Comparison of ENCODE assay signal across 18 mouse cellular contexts in the genomic region with DNA sequence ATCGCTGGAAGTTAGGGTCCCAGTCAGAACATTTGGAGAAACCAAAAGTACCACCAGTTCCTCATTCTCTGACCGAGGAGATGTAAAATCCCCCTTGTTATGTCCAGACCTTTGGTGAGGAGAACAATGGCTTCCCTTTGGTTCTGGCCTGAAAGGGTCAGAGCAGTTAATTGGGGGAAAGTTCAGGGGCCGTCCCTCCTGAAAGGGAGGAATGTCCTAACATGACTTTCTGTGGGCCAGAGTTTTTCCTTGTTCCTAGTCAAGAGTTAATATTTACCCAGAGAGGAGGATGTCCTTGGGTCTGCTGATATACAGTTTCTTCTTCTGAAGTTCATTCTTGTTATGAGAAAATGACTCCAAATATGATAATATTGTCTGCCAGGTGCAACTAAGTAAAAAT. TPM values are rescaled to one million over a fixed set of nuclear protein-coding genes. Genes with fewer than 3 reads are reported as not detected.
"Had no signal": no experiment of that assay in that cellular context is flagged by ENCODE, and none has a peak within 500 bp of the region (broad histone marks: within the 10 kb centered on the region; RNA-seq: fewer than 3 reads in every experiment).

No protein-coding gene starts in this region.

RNA-seq across cellular contexts. Expression of a gene that starts 33.6 kb away (rescaled TPM):
- total RNA-seq: megakaryocyte-erythroid progenitor cell, adult 5-6 weeks had no signal
- polyA plus RNA-seq: liver, postnatal 0 days; lung, adult 2 months; lung, embryonic 15.5 days; lung, postnatal 0 days; macrophage; midbrain, embryonic 10.5 days; midbrain, embryonic 12.5 days; midbrain, embryonic 14.5 days; midbrain, embryonic 16.5 days; myocyte; neural tube, embryonic 11.5 days; neural tube, embryonic 13.5 days; neural tube, embryonic 15.5 days; small intestine, adult 2 months; stomach, embryonic 15.5 days; stomach, postnatal 0 days; urinary bladder, adult 2 months had no signal
